Mouse (Mus musculus) bone marrow, adult 2 months (tissue): ENCODE results near the gene Fes. TPM values are rescaled to one million over a fixed set of nuclear protein-coding genes. Genes with fewer than 3 reads are reported as not detected.

ENCODE experiments used
- H3K27ac ChIP-seq: fragments of 200-500 bp; 2 replicates; pipeline ENCODE4 v1.5.1; 2012; ENCODE audit warnings: low read depth, mild to moderate bottlenecking, control low read depth, inconsistent platforms, low read length; ENCODE audit not compliant: control insufficient read depth, poor library complexity, insufficient read depth
- H3K4me1 ChIP-seq: fragments of 200-500 bp; 2 replicates; pipeline ENCODE4 v1.6.1; 2011; ENCODE audit warnings: low read length; ENCODE audit not compliant: control insufficient read depth, insufficient read depth
- H3K4me3 ChIP-seq: fragments of 200-500 bp; replicated peaks from 2 replicates; pipeline ENCODE3; 2011; ENCODE audit warnings: mild to moderate bottlenecking, low read depth, low read length, control low read depth; ENCODE audit not compliant: control insufficient read depth
- CTCF ChIP-seq: fragments of 200-500 bp; IDR thresholded peaks from 2 replicates; pipeline ENCODE4 v1.5.1; 2011; ENCODE audit warnings: low read length, control low read depth; ENCODE audit not compliant: control insufficient read depth, insufficient read depth
- POLR2A ChIP-seq: fragments of 200-500 bp; IDR thresholded peaks from 2 replicates; pipeline ENCODE4 v1.6.1; 2011; ENCODE audit warnings: low read depth, mild to moderate bottlenecking, control low read depth, low read length, borderline replicate concordance; ENCODE audit not compliant: control insufficient read depth
- WGBS: fragments of 180-500 bp; shearing (Covaris S2); methylation state at CpG from one replicate; pipeline ENCODE4 v1.1.7; 2018; 5-methylcytosine and 5-hydroxymethylcytosine counted together
- polyA plus RNA-seq: library from polyadenylated mRNA; stranded (reverse); fragments of >200 nt; gene quantifications from 2 replicates; pipeline ENCODE4 v1.2.4, GENCODE M21; 2011; ENCODE audit warnings: low replicate concordance; ENCODE audit not compliant: missing spikeins, insufficient read depth, insufficient read length

Gene Fes
- polyA plus RNA-seq, 1 experiment, result 311 TPM

- TF ChIP-seq POLR2A, result no peak
- Histone ChIP-seq H3K4me1 (peaks cover 7% of the 10 kb centered on the region), H3K27ac (peak overlapping the region; percentile 59), H3K4me3 (no peak overlapping the region)
- WGBS, result 21% methylated on average over 9 of the region's 9 CpGs
Observed at GRCm38 (mm10) chr7:80375376-80376039, 12.2 kb downstream of the Fes start.

GRCm38 (mm10) chr7:80374733-80375132 lies 13.0 kb downstream of the Fes start:
- Histone ChIP-seq H3K27ac (peak overlapping the region; percentile 82), H3K4me3 (no peak overlapping the region), H3K4me1 (peaks cover 7% of the 10 kb centered on the region)
- no peak for TF ChIP-seq CTCF
- no peak for TF ChIP-seq POLR2A
- WGBS, result 79% methylated on average over 3 of the region's 3 CpGs

- Histone ChIP-seq H3K27ac (peak overlapping the region; percentile 82), H3K4me1 (peaks cover 10% of the 10 kb centered on the region), H3K4me3 (no peak overlapping the region)
- 30% methylated on average over 3 of the region's 3 CpGs for WGBS
- TF ChIP-seq POLR2A (no peak), CTCF (0 out of 2 replicates have a peak, but pooled peaks have one; percentile 6)
Observed at GRCm38 (mm10) chr7:80374280-80374679, 13.5 kb downstream of the Fes start.

- 5% methylated on average over 12 of the region's 12 CpGs for WGBS
- Histone ChIP-seq H3K4me3 (no peak overlapping the region), H3K27ac (peak overlapping the region; percentile 82), H3K4me1 (peaks cover 13% of the 10 kb centered on the region)
- no peak for TF ChIP-seq POLR2A
Observed at GRCm38 (mm10) chr7:80373850-80374249, 13.9 kb downstream of the Fes start.

GRCm38 (mm10) chr7:80373352-80373751 lies 14.4 kb downstream of the Fes start:
- 19% methylated on average over 4 of the region's 4 CpGs for WGBS
- H3K4me3 ChIP-seq, result no peak overlapping the region
- H3K27ac ChIP-seq, result peak overlapping the region; percentile 82
- H3K4me1 ChIP-seq, result peaks cover 16% of the 10 kb centered on the region
- TF ChIP-seq CTCF (no peak), POLR2A (no peak)

GRCm38 (mm10) chr7:80372667-80373066 lies 15.1 kb downstream of the Fes start:
- H3K27ac ChIP-seq, result no peak overlapping the region; the same call in 1 of the 2 replicates
- peaks cover 16% of the 10 kb centered on the region for H3K4me1 ChIP-seq
- no peak for TF ChIP-seq POLR2A
- 26% methylated on average over 2 of the region's 2 CpGs for WGBS
- H3K4me3 ChIP-seq, result no peak overlapping the region

GRCm38 (mm10) chr7:80372166-80372565 lies 15.6 kb downstream of the Fes start:
- Histone ChIP-seq H3K4me3 (no peak overlapping the region), H3K4me1 (peaks cover 16% of the 10 kb centered on the region), H3K27ac (no peak overlapping the region; the same call in 1 of the 2 replicates)
- TF ChIP-seq POLR2A, result no peak
- WGBS, result 65% methylated on average over 3 of the region's 3 CpGs

GRCm38 (mm10) chr7:80371041-80371751 lies 16.6 kb downstream of the Fes start, which contains the start of gene Man2a2:
Gene Man2a2 (minus strand): TSS chr7:80371375.
- TF ChIP-seq POLR2A, result peak; percentile 40; the same call in 1 of the 2 replicates
- TF ChIP-seq CTCF, result peak; percentile 54; the same call in 1 of the 2 replicates
- H3K4me3 ChIP-seq, result peak within 1 kb of the TSS; percentile 75
- under 1% methylated on average over 86 of the region's 86 CpGs for WGBS
- peak within 1 kb of the TSS; percentile 82 for H3K27ac ChIP-seq
- H3K4me1 ChIP-seq, result peaks cover 14% of the 10 kb centered on the region
